Mouse (Mus musculus) hindbrain, embryonic 16.5 days (tissue): ENCODE measurements at regions not wholly inside any gene's neighbourhood (a gene's known extent, or its start where the extent isn't known, plus 50 kb on each side); places are given as distances from the start of the nearest gene placed in this dataset.
A peak's percentile ranks its signal among the peaks of the same experiment; 100 is the strongest.

Source experiments
- ATAC-seq: fragments of 200-750 bp; cut with Nextera tagmentation; 2 replicates; pipeline ENCODE4 v1.8.0; 2017; ENCODE audit warnings: moderate TSS enrichment, moderate library complexity
- H3K27ac ChIP-seq: fragments of 300-500 bp; sonication (generic); 2 replicates; pipeline ENCODE4 v1.5.1; 2014; ENCODE audit warnings: low read depth, mild to moderate bottlenecking, control low read depth, low read length, moderate library complexity
- H3K27me3 ChIP-seq: fragments of 300-500 bp; sonication (generic); replicated peaks from 2 replicates; pipeline ENCODE4 v1.6.1; 2014; ENCODE audit warnings: low read length; ENCODE audit not compliant: control insufficient read depth, insufficient read depth
- H3K36me3 ChIP-seq: fragments of 300-500 bp; sonication (generic); 2 replicates; pipeline ENCODE4 v1.6.1; 2014; ENCODE audit warnings: mild to moderate bottlenecking, low read length, moderate library complexity, mixed read lengths; ENCODE audit not compliant: control insufficient read depth, insufficient read depth
- H3K4me1 ChIP-seq: fragments of 300-500 bp; sonication (generic); 2 replicates; pipeline ENCODE4 v1.6.1; 2014; ENCODE audit warnings: low read depth, low read length; ENCODE audit not compliant: control insufficient read depth, insufficient read depth
- H3K4me2 ChIP-seq: fragments of 300-500 bp; sonication (generic); 2 replicates; pipeline ENCODE4 v1.6.1; 2014; ENCODE audit warnings: mild to moderate bottlenecking, low read length, control low read depth, moderate library complexity
- H3K4me3 ChIP-seq: fragments of 300-500 bp; sonication (generic); 2 replicates; pipeline ENCODE4 v1.5.1; 2014; ENCODE audit warnings: mild to moderate bottlenecking, low read length, control low read depth, moderate library complexity
- H3K9ac ChIP-seq: fragments of 300-500 bp; sonication (generic); 2 replicates; pipeline ENCODE4 v1.6.1; 2014; ENCODE audit warnings: low read depth, mild to moderate bottlenecking, control low read depth, low read length, moderate library complexity
- H3K9me3 ChIP-seq: fragments of 300-500 bp; sonication (generic); 2 replicates; pipeline ENCODE4 v1.6.1; 2014; ENCODE audit warnings: mild to moderate bottlenecking, low read length, moderate library complexity; ENCODE audit not compliant: control insufficient read depth
- whole genome bisulfite sequencing: fragments of 180-500 bp; shearing (Covaris S2); extraction: QIAGEN DNeasy Blood & Tissue Kit; methylation state at CpG from one replicate; pipeline ENCODE4 v1.1.7; 2014; 5-methylcytosine and 5-hydroxymethylcytosine counted together

DNA sequence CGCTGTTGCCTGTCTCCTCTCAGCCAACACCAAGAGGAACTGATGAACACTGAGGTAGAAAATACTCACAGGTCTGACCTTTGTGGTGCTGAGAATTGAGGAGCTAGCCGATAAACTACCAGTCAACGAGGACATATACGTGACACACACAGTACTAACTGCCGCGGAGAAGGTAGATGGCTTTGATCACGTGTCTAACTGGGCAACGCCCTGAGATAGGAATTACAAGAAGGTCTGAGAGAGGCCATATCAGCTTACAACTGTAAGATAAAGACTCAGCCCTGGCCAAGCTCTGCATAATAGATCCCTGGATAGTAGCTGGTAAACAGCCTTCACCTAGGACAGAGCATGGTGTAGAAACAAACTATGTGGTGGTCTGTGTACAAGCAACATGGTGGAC is 418.1 kb downstream of the Lmo4 start:
- no peak for ATAC-seq
- H3K27ac ChIP-seq: no peak overlapping the region
- no peaks in the 10 kb centered on the region for H3K4me1 ChIP-seq
- H3K36me3 ChIP-seq: no peaks in the 10 kb centered on the region
- H3K4me2 ChIP-seq: no peak overlapping the region
- WGBS: 96% methylated on average over 8 of the region's 8 CpGs
- no peaks in the 10 kb centered on the region for H3K27me3 ChIP-seq
- no peak overlapping the region for H3K9ac ChIP-seq
- H3K4me3 ChIP-seq: no peak overlapping the region
- no peaks in the 10 kb centered on the region for H3K9me3 ChIP-seq

- H3K27ac ChIP-seq: no peak overlapping the region
- H3K4me1 ChIP-seq: no peaks in the 10 kb centered on the region
- no peak overlapping the region for H3K4me2 ChIP-seq
- 72% methylated on average over 3 of the region's 3 CpGs for WGBS
- no peaks in the 10 kb centered on the region for H3K9me3 ChIP-seq
- no peaks in the 10 kb centered on the region for H3K27me3 ChIP-seq
- H3K36me3 ChIP-seq: no peaks in the 10 kb centered on the region
- no peak overlapping the region for H3K9ac ChIP-seq
- no peak overlapping the region for H3K4me3 ChIP-seq
- no peak for ATAC-seq
Observed at GRCm38 (mm10) chr3:143784353-143784791, 420.6 kb downstream of the Lmo4 start.

- no peak for ATAC-seq
- no peak overlapping the region for H3K4me2 ChIP-seq
- WGBS: 67% methylated on average over 2 of the region's 2 CpGs
Observed at GRCm38 (mm10) chr3:143778161-143778560, 426.9 kb downstream of the Lmo4 start.

GRCm38 (mm10) chr3:143759337-143759736 is 445.7 kb downstream of the Lmo4 start:
- Histone ChIP-seq H3K36me3 (no peaks in the 10 kb centered on the region), H3K27ac (no peak overlapping the region), H3K9ac (no peak overlapping the region), H3K9me3 (no peaks in the 10 kb centered on the region), H3K4me1 (no peaks in the 10 kb centered on the region), H3K4me3 (no peak overlapping the region), H3K27me3 (no peaks in the 10 kb centered on the region), H3K4me2 (no peak overlapping the region)
- no peak for ATAC-seq
- 100% methylated on average over 1 of the region's 1 CpGs for WGBS

More at GRCm38 (mm10) chr3:143778161-143778560, 426.9 kb downstream of the Lmo4 start:
- Histone ChIP-seq H3K36me3 (no peaks in the 10 kb centered on the region), H3K4me3 (no peak overlapping the region), H3K9ac (no peak overlapping the region), H3K27me3 (no peaks in the 10 kb centered on the region), H3K27ac (no peak overlapping the region), H3K9me3 (no peaks in the 10 kb centered on the region), H3K4me1 (no peaks in the 10 kb centered on the region)

DNA sequence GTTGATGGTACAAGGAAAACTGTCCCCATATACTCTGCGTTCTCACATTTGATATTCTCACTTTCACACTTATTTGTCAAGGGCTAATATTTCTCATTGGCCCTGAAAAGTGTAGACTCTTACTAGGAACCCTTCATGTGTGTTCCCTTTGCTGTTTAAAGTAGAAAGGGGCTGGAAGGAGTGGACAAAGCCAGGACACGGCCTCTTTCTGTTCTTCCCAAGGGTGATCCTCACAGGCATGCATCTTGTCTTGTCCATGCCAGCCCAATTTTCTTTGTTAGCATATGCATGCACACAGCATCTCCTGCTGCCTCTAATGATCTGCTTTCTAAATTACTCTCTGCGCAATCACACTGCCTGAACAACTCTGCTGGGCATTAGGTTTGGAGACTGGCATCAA is 451.8 kb downstream of the Lmo4 start:
- Histone ChIP-seq H3K4me2 (no peak overlapping the region), H3K27ac (no peak overlapping the region), H3K36me3 (no peaks in the 10 kb centered on the region), H3K9ac (no peak overlapping the region), H3K9me3 (no peaks in the 10 kb centered on the region), H3K27me3 (no peaks in the 10 kb centered on the region), H3K4me3 (no peak overlapping the region), H3K4me1 (no peaks in the 10 kb centered on the region)
- 69% methylated on average over 3 of the region's 3 CpGs for WGBS
- ATAC-seq: no peak

DNA sequence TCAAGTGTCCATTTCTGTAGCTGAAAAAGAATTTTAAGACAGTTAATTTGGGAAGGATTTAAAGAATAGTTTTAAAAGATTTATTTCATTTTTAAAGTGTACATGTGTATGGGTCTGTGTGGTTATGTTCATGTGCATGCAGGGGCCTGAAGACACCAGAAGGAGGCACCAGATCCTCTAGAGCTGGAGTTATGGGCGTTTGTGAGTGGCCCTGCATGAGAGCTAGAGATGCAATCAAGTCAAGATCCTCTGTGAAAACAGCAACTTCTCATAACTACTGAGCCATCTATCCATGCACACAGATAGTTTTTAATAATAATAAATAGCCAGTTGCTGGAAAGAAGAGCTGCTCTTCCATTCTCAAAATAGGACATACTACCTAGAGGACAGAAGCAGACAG is 452.4 kb downstream of the Lmo4 start:
- Histone ChIP-seq H3K27ac (no peak overlapping the region), H3K9me3 (no peaks in the 10 kb centered on the region), H3K27me3 (no peaks in the 10 kb centered on the region), H3K36me3 (no peaks in the 10 kb centered on the region), H3K9ac (no peak overlapping the region), H3K4me1 (no peaks in the 10 kb centered on the region), H3K4me2 (no peak overlapping the region), H3K4me3 (no peak overlapping the region)
- WGBS: 75% methylated on average over 1 of the region's 1 CpGs
- ATAC-seq: no peak

DNA sequence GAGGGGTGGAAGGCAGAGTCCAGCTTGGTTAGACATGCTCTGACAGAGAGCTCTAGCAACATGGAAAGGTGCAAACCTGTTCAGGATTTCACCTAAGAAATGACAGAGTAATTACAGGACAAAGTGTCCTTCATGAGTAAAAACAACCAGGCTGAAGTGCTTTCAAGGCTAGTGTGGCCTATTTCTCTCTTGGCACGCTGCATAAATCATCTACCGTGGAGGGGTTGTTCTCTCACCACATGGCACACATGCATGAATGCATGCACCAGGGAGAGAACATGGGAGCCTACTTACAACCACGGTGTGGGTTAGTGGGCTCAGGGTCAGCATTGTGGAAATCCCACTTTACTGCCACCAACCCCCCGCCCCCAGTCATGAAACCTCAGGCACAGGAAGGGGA is 454.9 kb downstream of the Lmo4 start:
- peak; percentile 71; the same call in 1 of the 2 replicates for ATAC-seq
- no peaks in the 10 kb centered on the region for H3K9me3 ChIP-seq
- H3K4me3 ChIP-seq: no peak overlapping the region
- no peaks in the 10 kb centered on the region for H3K36me3 ChIP-seq
- H3K9ac ChIP-seq: no peak overlapping the region
- H3K4me1 ChIP-seq: no peaks in the 10 kb centered on the region
- no peak overlapping the region for H3K27ac ChIP-seq
- H3K27me3 ChIP-seq: no peaks in the 10 kb centered on the region
- WGBS: 69% methylated on average over 4 of the region's 4 CpGs
- no peak overlapping the region for H3K4me2 ChIP-seq

DNA sequence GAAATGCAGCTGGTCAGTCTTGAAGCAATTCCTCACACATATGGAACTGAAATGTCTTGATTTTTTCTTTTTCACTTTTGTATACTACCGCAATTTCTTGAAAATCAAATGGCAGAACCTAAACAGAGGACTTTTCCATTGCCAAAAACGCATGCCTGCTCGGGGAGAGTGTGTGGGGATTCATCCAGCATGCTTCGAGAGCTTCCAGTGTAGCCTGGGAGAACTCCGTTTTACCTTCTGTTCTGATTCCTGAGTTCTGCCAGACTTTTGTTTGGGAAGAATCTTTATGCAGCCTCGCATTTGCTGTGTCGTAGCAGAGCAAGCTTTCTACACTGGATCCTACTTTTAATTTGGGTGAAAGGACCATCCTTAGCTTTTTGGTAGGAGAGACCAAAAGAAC is 461.4 kb downstream of the Lmo4 start:
- Histone ChIP-seq H3K27me3 (no peaks in the 10 kb centered on the region), H3K4me1 (no peaks in the 10 kb centered on the region), H3K9me3 (no peaks in the 10 kb centered on the region), H3K9ac (no peak overlapping the region), H3K4me2 (no peak overlapping the region; the same call in 1 of the 2 replicates), H3K4me3 (no peak overlapping the region), H3K36me3 (no peaks in the 10 kb centered on the region), H3K27ac (no peak overlapping the region)
- WGBS: 64% methylated on average over 7 of the region's 7 CpGs
- ATAC-seq: no peak

- Histone ChIP-seq H3K9ac (no peak overlapping the region), H3K36me3 (no peaks in the 10 kb centered on the region), H3K4me2 (no peak overlapping the region; the same call in 1 of the 2 replicates), H3K27me3 (no peaks in the 10 kb centered on the region), H3K4me1 (no peaks in the 10 kb centered on the region), H3K4me3 (no peak overlapping the region), H3K9me3 (no peaks in the 10 kb centered on the region), H3K27ac (no peak overlapping the region)
- 0 out of 2 replicates have a peak, but pooled peaks have one; percentile 20 for ATAC-seq
- 75% methylated on average over 17 of the region's 17 CpGs for WGBS
Observed at GRCm38 (mm10) chr3:143742786-143743571, 462.0 kb downstream of the Lmo4 start.
